Mouse (Mus musculus): ENCODE results near the gene Hnrnpl. TPM values are rescaled to one million over a fixed set of nuclear protein-coding genes. Genes with fewer than 3 reads are reported as not detected.

Gene Hnrnpl
- total RNA-seq, 2 experiments from 2014 or later, result 225 to 270 TPM

- no peak for DNase-seq (ENCODE audit: low spot score)
- intact Hi-C loops (cut with DNase I), result no loop called here
Measured at GRCm38 (mm10) chr7:28822993-28823903, 14.9 kb downstream of the Hnrnpl start.

GRCm38 (mm10) chr7:28823932-28824331 is 15.6 kb downstream of the Hnrnpl start:
- no peak for DNase-seq (ENCODE audit: low spot score)
- intact Hi-C loops (cut with DNase I), result loop anchor here (2.0 kb wide), 1 partner anchor 13 kb away; no protein-coding TSS in a partner anchor

- intact Hi-C loops (cut with DNase I), result loop anchor here (2.0 kb wide), 1 partner anchor 14 kb away; no protein-coding TSS in a partner anchor
- DNase-seq (ENCODE audit: low spot score), result peak; percentile 89
Measured at GRCm38 (mm10) chr7:28824941-28825685, 16.8 kb downstream of the Hnrnpl start, which contains the start of gene Ech1. Gene Ech1, plus strand, starts transcription at chr7:28825217.

- intact Hi-C loops (cut with DNase I), result loop anchor here (2.0 kb wide), 1 partner anchor 15 kb away; no protein-coding TSS in a partner anchor
- no peak for DNase-seq (ENCODE audit: low spot score)
Measured at GRCm38 (mm10) chr7:28825686-28826401, 17.5 kb downstream of the Hnrnpl start.

GRCm38 (mm10) chr7:28826402-28826772 is 18.0 kb downstream of the Hnrnpl start:
- DNase-seq (ENCODE audit: low spot score), result no peak
- intact Hi-C loops (cut with DNase I), result no loop called here

- no peak for DNase-seq (ENCODE audit: low spot score)
- intact Hi-C loops (cut with DNase I), result loop anchor here (1.0 kb wide), 1 partner anchor 15 kb away; no protein-coding TSS in a partner anchor
Measured at GRCm38 (mm10) chr7:28827338-28827737, 19.0 kb downstream of the Hnrnpl start.

- intact Hi-C loops (cut with DNase I), result loop anchor here (5.0 kb wide), 2 partner anchors 33 to 37 kb away; no protein-coding TSS in a partner anchor
- no peak for DNase-seq (ENCODE audit: low spot score)
Measured at GRCm38 (mm10) chr7:28829821-28830220, 21.5 kb downstream of the Hnrnpl start.

GRCm38 (mm10) chr7:28830981-28831380 is 22.6 kb downstream of the Hnrnpl start:
- DNase-seq (ENCODE audit: low spot score), result no peak
- intact Hi-C loops (cut with DNase I), result loop anchor here (5.0 kb wide), 2 partner anchors 34 to 36 kb away; no protein-coding TSS in a partner anchor

GRCm38 (mm10) chr7:28831411-28832125 is 23.2 kb downstream of the Hnrnpl start:
- no peak for DNase-seq (ENCODE audit: low spot score)
- intact Hi-C loops (cut with DNase I), result loop anchor here (5.0 kb wide), 2 partner anchors 34 to 36 kb away; no protein-coding TSS in a partner anchor

- intact Hi-C loops (cut with DNase I), result loop anchor here (5.0 kb wide), 2 partner anchors 35 kb away; no protein-coding TSS in a partner anchor
- no peak for DNase-seq (ENCODE audit: low spot score)
Measured at GRCm38 (mm10) chr7:28832137-28832536, 23.8 kb downstream of the Hnrnpl start.

GRCm38 (mm10) chr7:28833723-28834347 is 25.5 kb downstream of the Hnrnpl start, which contains the start of gene Lgals4:
Gene Lgals4, plus strand, starts transcription at chr7:28833854.
- no peak for DNase-seq (ENCODE audit: low spot score)

GRCm38 (mm10) chr7:28836936-28837335 is 28.6 kb downstream of the Hnrnpl start:
- intact Hi-C loops (cut with DNase I), result no loop called here
- no peak for DNase-seq (ENCODE audit: low spot score)

More at GRCm38 (mm10) chr7:28833723-28834347, 25.5 kb downstream of the Hnrnpl start, which contains the start of gene Lgals4:
- intact Hi-C loops (cut with DNase I), result loop anchor here (5.0 kb wide), 2 partner anchors 33 to 37 kb away; no protein-coding TSS in a partner anchor

GRCm38 (mm10) chr7:28838331-28838730 is 30.0 kb downstream of the Hnrnpl start:
- no peak for DNase-seq (ENCODE audit: low spot score)
- intact Hi-C loops (cut with DNase I), result no loop called here

GRCm38 (mm10) chr7:28847273-28847672 is 38.9 kb downstream of the Hnrnpl start:
- intact Hi-C loops (cut with DNase I), result no loop called here
- no peak for DNase-seq (ENCODE audit: low spot score)

- intact Hi-C loops (cut with DNase I), result no loop called here
- DNase-seq (ENCODE audit: low spot score), result no peak
Measured at GRCm38 (mm10) chr7:28849700-28850236, 41.4 kb downstream of the Hnrnpl start.

GRCm38 (mm10) chr7:28850642-28851041 is 42.3 kb downstream of the Hnrnpl start:
- intact Hi-C loops (cut with DNase I), result no loop called here
- DNase-seq (ENCODE audit: low spot score), result no peak

GRCm38 (mm10) chr7:28859953-28860352 is 51.6 kb downstream of the Hnrnpl start:
- intact Hi-C loops (cut with DNase I), result loop anchor here (10.0 kb wide), 1 partner anchor 175 kb away; no protein-coding TSS in a partner anchor
- DNase-seq (ENCODE audit: low spot score), result no peak

GRCm38 (mm10) chr7:28860898-28861297 is 52.6 kb downstream of the Hnrnpl start:
- intact Hi-C loops (cut with DNase I), result loop anchor here (10.0 kb wide), 1 partner anchor 174 kb away; no protein-coding TSS in a partner anchor
- no peak for DNase-seq (ENCODE audit: low spot score)
